Mouse (Mus musculus) neural tube, embryonic 15.5 days (tissue): Measurements from ENCODE around the gene Gm6034. TPM values are rescaled to one million over a fixed set of nuclear protein-coding genes. Genes with fewer than 3 reads are reported as not detected.
"Not testable (repeated sequence)": the region's sequence is repeated elsewhere in the genome, so short reads cannot be mapped to it uniquely, and the experiment has no call there.

Experiments used
- ATAC-seq: fragments of 200-750 bp; cut with Nextera tagmentation; 2 replicates; pipeline ENCODE4 v1.8.0; 2017; ENCODE audit warnings: mild to moderate bottlenecking, moderate TSS enrichment, moderate library complexity; ENCODE audit not compliant: low FRiP score
- H3K27ac ChIP-seq: fragments of 300-500 bp; sonication (generic); replicated peaks from 2 replicates; pipeline ENCODE4 v1.5.1; 2015; ENCODE audit warnings: mild to moderate bottlenecking, inconsistent platforms
- H3K27me3 ChIP-seq: fragments of 300-500 bp; sonication (generic); replicated peaks from 2 replicates; pipeline ENCODE4 v1.6.1; 2015; ENCODE audit warnings: inconsistent platforms
- H3K36me3 ChIP-seq: fragments of 300-500 bp; sonication (generic); 2 replicates; pipeline ENCODE4 v1.6.1; 2015; ENCODE audit warnings: inconsistent platforms
- H3K4me1 ChIP-seq: fragments of 300-500 bp; sonication (generic); 2 replicates; pipeline ENCODE4 v1.6.1; 2015; ENCODE audit warnings: inconsistent platforms
- H3K4me2 ChIP-seq: fragments of 300-500 bp; sonication (generic); 2 replicates; pipeline ENCODE4 v1.6.1; 2015; ENCODE audit warnings: inconsistent platforms, mild to moderate bottlenecking, moderate library complexity
- H3K4me3 ChIP-seq: fragments of 300-500 bp; sonication (generic); replicated peaks from 2 replicates; pipeline ENCODE4 v1.5.1; 2015; ENCODE audit warnings: mild to moderate bottlenecking, inconsistent platforms
- H3K9ac ChIP-seq: fragments of 300-500 bp; sonication (generic); replicated peaks from 2 replicates; pipeline ENCODE4 v1.6.1; 2015; ENCODE audit warnings: mild to moderate bottlenecking, inconsistent platforms
- H3K9me3 ChIP-seq: fragments of 300-500 bp; sonication (generic); replicated peaks from 2 replicates; pipeline ENCODE4 v1.6.1; 2016; ENCODE audit warnings: inconsistent platforms
- WGBS: fragments of 180-500 bp; shearing (Covaris S2); methylation state at CpG from one replicate; pipeline ENCODE4 v1.1.7; 2015; ENCODE audit warnings: mixed read lengths; 5-methylcytosine and 5-hydroxymethylcytosine counted together
- polyA plus RNA-seq: library from polyadenylated mRNA; unstranded; fragments of >200 nt; fragmentation: Nextera tagmentation; extraction: Ambion mirVana; gene quantifications from 2 replicates; pipeline ENCODE4 v1.2.1, GENCODE M21; 2015

Gm6034 gene
- polyA plus RNA-seq, 1 experiment from 2014 or later = not detected

DNA sequence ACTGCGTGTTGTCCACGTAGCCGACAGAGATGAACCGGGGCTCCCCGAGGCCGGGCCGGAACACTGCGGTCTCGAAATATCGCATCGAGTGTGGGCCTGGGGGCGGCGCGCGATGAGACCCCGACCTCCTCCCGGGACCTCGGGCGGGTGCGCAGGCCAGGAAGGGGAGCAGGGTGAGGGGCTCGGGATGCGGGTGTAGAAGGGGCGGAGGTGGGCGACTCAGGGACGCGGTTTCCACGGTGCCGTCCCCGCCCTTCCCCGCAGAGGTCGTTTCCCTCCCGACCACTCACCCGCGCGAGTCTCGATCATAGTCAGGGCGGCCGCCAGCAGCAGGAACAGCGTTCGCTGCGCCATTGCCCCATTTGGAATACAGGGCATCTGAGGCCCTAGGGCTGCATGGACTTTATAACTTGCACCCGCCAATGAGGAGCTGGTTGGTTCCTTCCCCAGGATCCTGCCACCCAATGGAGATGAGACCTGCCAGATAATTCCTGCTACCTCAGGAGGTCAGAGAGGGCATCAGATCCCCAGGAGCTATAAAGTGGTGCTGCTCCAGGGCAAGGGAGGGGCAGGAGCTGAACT is 41.2 kb downstream of the Gm6034 start:
- Histone ChIP-seq H3K9me3 (no peaks in the 10 kb centered on the region), H3K27ac (no peak overlapping the region), H3K4me2 (peak overlapping the region; percentile 98), H3K4me3 (peak overlapping the region; percentile 51), H3K9ac (peak overlapping the region; percentile 56), H3K4me1 (peaks cover 12% of the 10 kb centered on the region), H3K36me3 (no peaks in the 10 kb centered on the region), H3K27me3 (peaks cover 18% of the 10 kb centered on the region; the same call in 1 of the 2 replicates)
- peak; percentile 74 for ATAC-seq
- WGBS = under 1% methylated on average over 42 of the region's 42 CpGs

DNA sequence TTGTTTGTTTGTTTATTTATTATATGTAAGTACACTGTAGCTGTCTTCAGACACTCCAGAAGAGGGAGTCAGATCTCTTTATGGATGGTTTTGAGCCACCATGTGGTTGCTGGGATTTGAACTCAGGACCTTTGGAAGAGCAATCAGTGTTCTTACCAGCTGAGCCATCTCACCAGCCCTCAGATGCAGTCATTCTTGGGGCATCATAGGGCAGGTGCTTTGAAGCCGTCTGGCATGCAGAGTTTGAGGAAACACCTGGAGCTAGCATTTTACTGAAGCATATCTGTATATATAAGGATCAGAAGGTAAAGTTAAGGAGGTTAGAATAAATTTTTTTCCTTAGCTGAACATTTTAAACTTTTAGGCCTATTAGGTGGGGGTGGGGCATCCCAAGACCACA is 43.2 kb downstream of the Gm6034 start:
- not testable (repeated sequence) for H3K36me3 ChIP-seq, ATAC-seq, H3K9ac ChIP-seq, H3K4me2 ChIP-seq, H3K9me3 ChIP-seq, H3K27ac ChIP-seq, H3K4me3 ChIP-seq
- H3K27me3 ChIP-seq = peaks cover 18% of the 10 kb centered on the region; the same call in 1 of the 2 replicates
- H3K4me1 ChIP-seq = peaks cover 12% of the 10 kb centered on the region
- 78% methylated on average over 1 of the region's 1 CpGs for WGBS

DNA sequence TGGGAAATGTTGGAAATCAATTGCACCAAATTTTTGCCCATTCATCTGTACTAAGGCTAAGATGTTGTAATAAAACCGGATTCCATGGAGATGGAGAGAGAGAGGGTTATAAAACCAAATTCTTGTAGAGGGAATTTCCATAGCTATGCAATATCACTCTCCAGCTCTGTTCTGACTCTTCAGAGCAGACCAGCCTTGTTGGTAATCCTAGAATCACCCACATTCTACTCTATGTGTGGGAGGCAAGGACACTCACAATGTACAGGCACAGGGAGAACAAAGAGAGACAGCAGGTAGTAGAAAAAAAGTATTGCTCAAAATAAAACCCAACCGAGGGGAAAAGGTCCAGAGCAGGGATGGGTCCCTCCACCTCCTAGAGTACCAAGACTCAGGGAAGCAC is 49.2 kb downstream of the Gm6034 start:
- not testable (repeated sequence) for H3K36me3 ChIP-seq, ATAC-seq, H3K9me3 ChIP-seq, H3K4me1 ChIP-seq, H3K4me3 ChIP-seq, H3K9ac ChIP-seq, H3K4me2 ChIP-seq, H3K27ac ChIP-seq, H3K27me3 ChIP-seq
- no CpG with 5 or more reads among the region's 2 CpGs for WGBS

DNA sequence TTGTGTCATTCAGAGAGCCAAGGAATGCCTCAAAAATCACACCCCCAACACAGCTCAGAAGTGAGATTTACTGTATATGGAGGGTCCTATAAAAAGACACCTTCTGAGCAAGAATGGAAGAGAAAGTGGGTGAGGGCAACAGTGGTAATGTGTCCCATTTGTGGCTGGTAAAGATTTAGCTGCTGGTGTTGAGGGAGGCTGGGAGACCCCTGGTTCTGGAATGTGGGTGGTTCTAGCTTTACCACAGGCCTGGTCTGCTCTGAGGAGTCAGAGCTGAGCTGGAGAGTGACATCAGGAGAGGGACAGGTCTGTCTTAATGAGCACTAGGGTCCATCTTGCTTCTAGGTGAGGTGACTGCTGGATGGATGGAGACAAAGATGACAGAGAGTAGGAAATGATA is 49.8 kb downstream of the Gm6034 start:
- H3K4me1 ChIP-seq, H3K36me3 ChIP-seq, H3K9ac ChIP-seq, ATAC-seq, H3K4me2 ChIP-seq, H3K4me3 ChIP-seq, H3K27ac ChIP-seq, H3K27me3 ChIP-seq, H3K9me3 ChIP-seq: not testable (repeated sequence)

DNA sequence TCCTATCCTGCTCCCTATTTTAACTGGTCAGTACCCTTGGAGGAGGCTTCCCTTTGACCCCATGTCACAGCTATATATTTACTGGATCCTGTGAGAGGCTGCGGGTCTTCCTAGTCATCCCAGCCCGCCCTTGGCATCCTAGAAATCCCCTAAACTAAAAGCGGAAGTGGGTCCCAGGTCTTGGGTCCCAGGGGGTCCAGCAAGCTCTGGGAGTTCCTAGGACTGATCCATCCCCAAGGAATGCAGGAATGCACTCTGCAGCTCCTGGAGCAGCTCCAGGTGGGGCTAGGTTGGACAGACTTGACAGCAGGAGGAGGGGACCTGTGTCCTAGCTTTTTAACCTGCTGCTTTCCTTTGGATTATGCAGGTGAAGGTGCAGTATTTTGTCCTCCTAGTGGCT is 51.2 kb downstream of the Gm6034 start:
- Histone ChIP-seq H3K27me3 (no peaks in the 10 kb centered on the region; the same call in 1 of the 2 replicates), H3K27ac (no peak overlapping the region), H3K4me2 (no peak overlapping the region), H3K4me3 (no peak overlapping the region), H3K9me3 (no peaks in the 10 kb centered on the region), H3K36me3 (no peaks in the 10 kb centered on the region), H3K9ac (no peak overlapping the region), H3K4me1 (no peaks in the 10 kb centered on the region)
- ATAC-seq = no peak
- 28% methylated on average over 3 of the region's 3 CpGs for WGBS

DNA sequence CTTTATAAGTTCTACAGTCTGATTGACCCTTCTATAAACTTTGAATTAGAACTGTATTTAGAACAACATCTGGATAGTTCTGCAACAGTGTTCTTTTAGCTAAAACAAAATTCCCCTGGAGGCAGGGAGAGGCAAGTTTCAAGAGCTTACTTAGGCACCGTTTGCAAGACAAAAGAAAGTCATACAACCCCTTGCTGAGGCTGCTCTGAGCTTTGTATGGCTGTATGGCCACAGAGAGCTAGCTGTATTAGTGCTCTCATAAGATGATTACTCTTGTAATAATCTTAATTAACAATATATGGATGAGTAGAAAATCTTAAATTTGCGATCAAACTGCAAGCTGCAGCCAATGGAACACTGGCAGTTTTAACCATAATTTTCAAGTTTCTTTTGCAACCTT is 56.8 kb downstream of the Gm6034 start:
- not testable (repeated sequence) for H3K9me3 ChIP-seq, ATAC-seq, H3K4me3 ChIP-seq, H3K4me1 ChIP-seq, H3K36me3 ChIP-seq, H3K27ac ChIP-seq, H3K27me3 ChIP-seq, H3K4me2 ChIP-seq, H3K9ac ChIP-seq
- WGBS = 46% methylated on average over 2 of the region's 2 CpGs

DNA sequence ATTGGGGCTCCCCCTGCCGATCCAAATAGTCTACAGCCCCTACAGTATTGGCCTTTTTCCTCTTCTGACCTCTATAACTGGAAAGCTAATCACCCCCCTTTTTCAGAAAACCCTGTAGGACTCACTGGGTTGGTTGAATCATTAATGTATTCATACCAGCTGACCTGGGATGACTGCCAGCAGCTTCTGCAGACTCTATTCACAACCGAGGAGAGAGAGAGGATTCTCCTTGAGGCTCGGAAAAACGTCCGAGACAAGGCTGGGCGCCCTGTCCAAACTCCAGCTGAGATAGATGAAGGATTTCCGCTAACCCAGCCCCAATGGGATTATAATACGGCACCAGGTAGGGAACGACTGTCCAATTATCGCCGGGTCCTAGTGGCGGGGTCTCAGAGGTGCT is 59.3 kb downstream of the Gm6034 start:
- H3K27me3 ChIP-seq, H3K9ac ChIP-seq, H3K36me3 ChIP-seq, H3K4me1 ChIP-seq, H3K4me2 ChIP-seq, H3K4me3 ChIP-seq, H3K27ac ChIP-seq, ATAC-seq, H3K9me3 ChIP-seq: not testable (repeated sequence)
- WGBS = 84% methylated on average over 12 of the region's 12 CpGs

Other genes starting within 250 kb of the Gm6034 start
- gene Ier3, start 221.3 kb upstream of the Gm6034 start, polyA plus RNA-seq = 14.9 and 15.5 TPM in 2 replicates
- gene Flot1, start 219.7 kb upstream of the Gm6034 start, polyA plus RNA-seq = 131 and 141 TPM in 2 replicates
- 1,339 and 1,471 TPM in 2 replicates for gene Tubb5, start 204.7 kb upstream of the Gm6034 start, polyA plus RNA-seq
- gene Mdc1, start 201.4 kb upstream of the Gm6034 start, polyA plus RNA-seq = 7.9 and 9.7 TPM in 2 replicates
- 17.6 and 26.7 TPM in 2 replicates for gene Nrm, start 181.6 kb upstream of the Gm6034 start, polyA plus RNA-seq
- gene Ppp1r18, start 177.4 kb upstream of the Gm6034 start, polyA plus RNA-seq = 19.3 and 25.1 TPM in 2 replicates
- gene Dhx16, start 163.1 kb upstream of the Gm6034 start, polyA plus RNA-seq = 26.8 and 30.5 TPM in 2 replicates
- gene 2310061I04Rik, start 145.5 kb upstream of the Gm6034 start, polyA plus RNA-seq = 59.2 and 75.2 TPM in 2 replicates
- 259 and 319 TPM in 2 replicates for gene Atat1, start 132.9 kb upstream of the Gm6034 start, polyA plus RNA-seq
- gene Mrps18b, start 126.6 kb upstream of the Gm6034 start, polyA plus RNA-seq = 67.1 and 73.6 TPM in 2 replicates
- 36.7 and 40.8 TPM in 2 replicates for gene Ppp1r10, start 126.5 kb upstream of the Gm6034 start, polyA plus RNA-seq
- gene Abcf1, start 73.2 kb upstream of the Gm6034 start, polyA plus RNA-seq = 78.4 and 90.3 TPM in 2 replicates
- gene Gnl1, start 63.1 kb upstream of the Gm6034 start, polyA plus RNA-seq = 67.4 and 73.0 TPM in 2 replicates
- gene Prr3, start 62.7 kb upstream of the Gm6034 start, polyA plus RNA-seq = 78.5 and 87.9 TPM in 2 replicates
- gene H2-T24, start 22.4 kb upstream of the Gm6034 start, polyA plus RNA-seq = 8.6 and 10.0 TPM in 2 replicates
- 5.3 and 13.9 TPM in 2 replicates for gene H2-T23, start 10.1 kb upstream of the Gm6034 start, polyA plus RNA-seq
- 7.3 and 12.5 TPM in 2 replicates for gene H2-T22, start 214 bp upstream of the Gm6034 start, polyA plus RNA-seq
- gene Gm11127, start 15.4 kb downstream of the Gm6034 start, polyA plus RNA-seq = 0.22 TPM in 1 of 2 replicates, not detected in the other
- not detected in 2 replicates for gene Gm19684, start 78.7 kb downstream of the Gm6034 start, polyA plus RNA-seq
- not detected in 2 replicates for gene Gm7030, start 86.5 kb downstream of the Gm6034 start, polyA plus RNA-seq
- gene Gm8909, start 125.6 kb downstream of the Gm6034 start, polyA plus RNA-seq = not detected in 2 replicates
- 0.57 TPM in 1 of 2 replicates, not detected in the other for gene H2-T3, start 147.3 kb downstream of the Gm6034 start, polyA plus RNA-seq
- gene Rpp21, start 215.1 kb downstream of the Gm6034 start, polyA plus RNA-seq = 140 and 149 TPM in 2 replicates
- gene Trim39, start 229.3 kb downstream of the Gm6034 start, polyA plus RNA-seq = 23.7 and 26.7 TPM in 2 replicates
- 0.18 and 0.27 TPM in 2 replicates for gene H2-M10.2, start 243.5 kb downstream of the Gm6034 start, polyA plus RNA-seq